Mouse (Mus musculus) forebrain, postnatal 0 days (tissue): ENCODE results near the gene Pam. TPM values are rescaled to one million over a fixed set of nuclear protein-coding genes. Genes with fewer than 3 reads are reported as not detected.

Source experiments
- ATAC-seq: fragments of 200-750 bp; cut with Nextera tagmentation; 2 replicates; pipeline ENCODE4 v1.8.0; 2017; ENCODE audit warnings: mild to moderate bottlenecking, moderate library complexity
- DNase-seq: peaks from one replicate; pipeline ENCODE4 v3.0.0-alpha.2; 2015
- H3K27ac ChIP-seq: fragments of 300-500 bp; sonication (generic); 2 replicates; pipeline ENCODE4 v1.5.1; 2014; ENCODE audit warnings: low read depth, mild to moderate bottlenecking, antibody characterized with exemption, low read length, moderate library complexity, mixed read lengths
- H3K27me3 ChIP-seq: fragments of 300-500 bp; sonication (generic); 2 replicates; pipeline ENCODE4 v1.6.1; 2014; ENCODE audit warnings: mild to moderate bottlenecking, low read length, mixed read lengths; ENCODE audit not compliant: insufficient read depth
- H3K36me3 ChIP-seq: fragments of 300-500 bp; sonication (generic); 2 replicates; pipeline ENCODE4 v1.6.1; 2014; ENCODE audit warnings: mild to moderate bottlenecking, moderate library complexity; ENCODE audit not compliant: insufficient read depth
- H3K4me1 ChIP-seq: fragments of 300-500 bp; sonication (generic); 2 replicates; pipeline ENCODE4 v1.6.1; 2014; ENCODE audit warnings: antibody characterized with exemption; ENCODE audit not compliant: insufficient read depth
- H3K4me2 ChIP-seq: fragments of 300-500 bp; sonication (generic); 2 replicates; pipeline ENCODE4 v1.6.1; 2014; ENCODE audit warnings: low read depth, mild to moderate bottlenecking, moderate library complexity
- H3K4me3 ChIP-seq: fragments of 300-500 bp; sonication (generic); 2 replicates; pipeline ENCODE4 v1.5.1; 2014; ENCODE audit warnings: low read depth, low read length, mixed read lengths
- H3K9ac ChIP-seq: fragments of 300-500 bp; sonication (generic); 2 replicates; pipeline ENCODE4 v1.6.1; 2014; ENCODE audit warnings: mild to moderate bottlenecking
- H3K9me3 ChIP-seq: fragments of 300-500 bp; sonication (generic); 2 replicates; pipeline ENCODE4 v1.6.1; 2016; ENCODE audit warnings: low read length
- CTCF ChIP-seq: sonication (generic); IDR thresholded peaks from 2 replicates; pipeline ENCODE4 v1.5.1; 2016; ENCODE audit warnings: antibody characterized with exemption, control low read depth, low read depth
- WGBS: fragments of 180-500 bp; shearing (Covaris S2); extraction: QIAGEN DNeasy Blood & Tissue Kit; methylation state at CpG from one replicate; pipeline ENCODE4 v1.1.7; 2014; 5-methylcytosine and 5-hydroxymethylcytosine counted together
- polyA plus RNA-seq: library from polyadenylated mRNA; unstranded; fragments of >200 nt; fragmentation: Nextera tagmentation; extraction: Ambion mirVana; gene quantifications from 2 replicates; pipeline ENCODE4 v1.2.1, GENCODE M21; 2015
- total RNA-seq: library from RNA; depleted of rRNA; stranded (reverse); fragments of >200 nt; gene quantifications from 2 replicates; pipeline ENCODE4 v1.2.3, GENCODE M21; 2014

The Pam gene
- total and polyA plus RNA-seq, 2 experiments from 2014 or later, result 43.7 to 93.3 TPM

GRCm38 (mm10) chr1:97877037-97877436, 218.4 kb downstream of the Pam start:
- H3K9ac ChIP-seq, result no peak overlapping the region
- H3K27me3 ChIP-seq, result no peaks in the 10 kb centered on the region
- TF ChIP-seq CTCF, result 0 out of 2 replicates have a peak, but pooled peaks have one; percentile 4
- no peaks in the 10 kb centered on the region for H3K9me3 ChIP-seq
- H3K4me1 ChIP-seq, result no peaks in the 10 kb centered on the region
- no peak overlapping the region for H3K4me2 ChIP-seq
- H3K36me3 ChIP-seq, result no peaks in the 10 kb centered on the region; the same call in 1 of the 2 replicates
- H3K27ac ChIP-seq, result no peak overlapping the region
- DNase-seq (no peak), ATAC-seq (no peak)
- H3K4me3 ChIP-seq, result no peak overlapping the region

DNA sequence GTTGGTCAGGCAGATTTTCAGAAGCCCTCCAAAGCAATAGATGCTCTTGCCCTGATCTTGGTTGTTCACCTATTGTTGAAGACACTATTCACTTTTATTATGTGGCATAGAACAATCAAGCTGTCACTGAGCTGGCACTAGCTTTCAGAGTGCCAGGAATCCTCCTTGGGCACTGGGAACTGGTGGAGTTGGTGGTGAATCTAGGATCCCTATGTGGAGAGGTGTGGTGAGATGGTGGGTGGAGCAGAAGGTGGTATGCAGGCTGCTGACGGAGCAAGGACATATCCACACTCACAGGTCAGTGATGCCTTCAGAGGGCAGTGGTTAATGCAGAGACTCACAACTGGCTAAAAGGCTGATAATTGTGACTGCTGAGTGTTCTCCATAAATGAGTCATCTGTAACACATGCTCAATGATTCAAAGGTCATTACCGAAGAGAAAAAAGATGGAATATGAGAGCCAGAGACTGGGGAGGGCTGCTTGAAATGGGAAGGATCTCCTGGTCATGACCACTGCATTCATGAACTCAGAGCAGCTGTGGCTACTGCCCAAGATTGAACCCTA, 221.9 kb downstream of the Pam start:
- no peaks in the 10 kb centered on the region for H3K4me1 ChIP-seq
- no peak overlapping the region for H3K4me3 ChIP-seq
- DNase-seq, result no peak
- 95% methylated on average over 2 of the region's 2 CpGs for WGBS
- no peaks in the 10 kb centered on the region for H3K27me3 ChIP-seq
- H3K9me3 ChIP-seq, result no peaks in the 10 kb centered on the region
- no peak overlapping the region for H3K4me2 ChIP-seq
- H3K36me3 ChIP-seq, result no peaks in the 10 kb centered on the region
- H3K9ac ChIP-seq, result no peak overlapping the region
- H3K27ac ChIP-seq, result no peak overlapping the region
- no peak for ATAC-seq
- TF ChIP-seq CTCF, result no peak

DNA sequence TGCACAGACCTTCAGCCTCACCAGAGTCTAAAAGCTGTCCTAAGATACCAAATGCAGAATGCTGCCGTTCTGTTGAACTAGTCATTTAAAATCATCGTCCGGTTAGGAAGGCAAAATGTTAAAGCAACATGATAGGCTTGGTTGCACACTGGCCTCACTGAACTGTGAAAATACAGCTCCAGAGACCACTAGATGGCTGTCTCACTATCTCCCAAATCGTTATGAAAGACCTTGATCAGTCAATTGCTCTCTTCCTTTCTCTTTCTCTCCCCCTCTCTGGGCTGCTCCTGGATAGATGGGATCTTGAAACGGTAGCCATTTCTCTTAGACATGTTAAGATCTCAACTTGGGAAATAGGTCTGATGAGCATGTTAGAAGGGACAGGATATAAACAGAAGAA, 223.0 kb downstream of the Pam start:
- H3K27ac ChIP-seq, result no peak overlapping the region
- peak; percentile 48; the same call in 1 of the 2 replicates for ATAC-seq
- H3K4me3 ChIP-seq, result no peak overlapping the region
- DNase-seq, result no peak
- no peaks in the 10 kb centered on the region for H3K9me3 ChIP-seq
- H3K36me3 ChIP-seq, result no peaks in the 10 kb centered on the region
- no peak overlapping the region for H3K9ac ChIP-seq
- no peak overlapping the region for H3K4me2 ChIP-seq
- WGBS, result 53% methylated on average over 5 of the region's 5 CpGs
- H3K4me1 ChIP-seq, result no peaks in the 10 kb centered on the region
- peak; percentile 53 for TF ChIP-seq CTCF
- H3K27me3 ChIP-seq, result no peaks in the 10 kb centered on the region

GRCm38 (mm10) chr1:97872072-97872471, 223.4 kb downstream of the Pam start:
- Histone ChIP-seq H3K9ac (no peak overlapping the region), H3K4me3 (no peak overlapping the region), H3K9me3 (no peaks in the 10 kb centered on the region), H3K4me1 (no peaks in the 10 kb centered on the region), H3K27ac (no peak overlapping the region), H3K4me2 (no peak overlapping the region), H3K27me3 (no peaks in the 10 kb centered on the region), H3K36me3 (no peaks in the 10 kb centered on the region)
- no peak for ATAC-seq
- DNase-seq, result no peak
- WGBS, result 83% methylated on average over 2 of the region's 2 CpGs
- no peak for TF ChIP-seq CTCF

DNA sequence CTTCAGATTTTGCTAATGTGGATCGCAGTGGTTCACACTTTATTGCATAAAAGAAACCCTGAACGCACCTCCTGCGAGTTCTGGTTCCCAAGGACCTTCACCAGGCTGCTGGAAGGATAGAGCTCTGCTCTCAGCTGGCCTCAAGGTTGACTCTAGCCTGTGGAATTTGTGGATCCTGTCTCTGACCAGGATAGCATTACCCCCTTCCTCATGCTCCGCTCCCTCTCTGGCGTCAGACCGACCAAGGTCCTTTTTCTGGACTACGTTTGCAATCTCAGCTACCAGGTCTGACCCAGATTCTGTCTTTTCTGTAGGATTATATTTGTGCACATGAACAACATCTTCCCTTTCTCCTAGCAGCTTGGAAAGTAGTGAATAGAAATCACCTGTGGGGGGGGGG, 231.3 kb downstream of the Pam start:
- H3K27me3 ChIP-seq, result no peaks in the 10 kb centered on the region
- peak overlapping the region; percentile 35 for H3K27ac ChIP-seq
- no peak for TF ChIP-seq CTCF
- no peak overlapping the region for H3K9ac ChIP-seq
- peaks cover 13% of the 10 kb centered on the region; the same call in 1 of the 2 replicates for H3K4me1 ChIP-seq
- 92% methylated on average over 7 of the region's 7 CpGs for WGBS
- H3K36me3 ChIP-seq, result no peaks in the 10 kb centered on the region
- no peak for ATAC-seq
- H3K4me3 ChIP-seq, result no peak overlapping the region
- DNase-seq, result no peak
- H3K9me3 ChIP-seq, result no peaks in the 10 kb centered on the region
- no peak overlapping the region for H3K4me2 ChIP-seq

- Histone ChIP-seq H3K9me3 (no peaks in the 10 kb centered on the region), H3K4me3 (no peak overlapping the region), H3K9ac (no peak overlapping the region), H3K27me3 (no peaks in the 10 kb centered on the region), H3K36me3 (no peaks in the 10 kb centered on the region), H3K4me2 (peak overlapping the region; percentile 9; the same call in 1 of the 2 replicates), H3K27ac (peak overlapping the region; percentile 62; the same call in 1 of the 2 replicates), H3K4me1 (peaks cover 13% of the 10 kb centered on the region; the same call in 1 of the 2 replicates)
- ATAC-seq (peak; percentile 94), DNase-seq (peak; percentile 89)
- WGBS, result 9% methylated on average over 9 of the region's 9 CpGs
- TF ChIP-seq CTCF, result no peak
These were observed 232.3 kb downstream of the Pam start for GRCm38 (mm10) chr1:97863140-97863539.

DNA sequence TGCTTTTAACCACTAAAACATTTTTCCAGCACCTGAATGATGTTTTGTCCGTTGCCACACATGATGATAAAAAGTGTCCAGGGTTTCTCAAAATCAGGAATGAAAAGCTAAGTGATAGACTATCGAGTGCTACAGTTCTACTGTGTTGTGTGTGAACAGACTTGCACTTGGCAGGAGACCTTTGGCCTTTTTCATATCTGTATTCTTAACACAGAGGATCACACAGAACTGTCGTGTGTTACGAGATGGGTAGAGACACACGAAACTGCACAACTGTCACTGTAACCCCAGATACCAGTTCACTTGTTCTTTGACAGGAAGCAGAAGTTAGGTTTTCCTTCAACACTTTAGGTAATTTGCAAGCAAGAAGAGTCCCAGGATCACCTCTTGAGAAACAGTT, 232.7 kb downstream of the Pam start:
- Histone ChIP-seq H3K9ac (no peak overlapping the region), H3K36me3 (no peaks in the 10 kb centered on the region), H3K4me3 (no peak overlapping the region), H3K4me1 (peaks cover 13% of the 10 kb centered on the region; the same call in 1 of the 2 replicates), H3K4me2 (no peak overlapping the region), H3K9me3 (no peaks in the 10 kb centered on the region), H3K27me3 (no peaks in the 10 kb centered on the region), H3K27ac (peak overlapping the region; percentile 62)
- DNase-seq (no peak), ATAC-seq (peak; percentile 28; the same call in 1 of the 2 replicates)
- WGBS, result 35% methylated on average over 5 of the region's 5 CpGs
- no peak for TF ChIP-seq CTCF
